Mouse (Mus musculus) large intestine, adult 2 months (tissue): ENCODE measurements at regions not wholly inside any gene's neighbourhood (a gene's known extent, or its start where the extent isn't known, plus 50 kb on each side); places are given as distances from the start of the nearest gene placed in this dataset.

Experiments used
- DNase-seq: peaks from one replicate; pipeline ENCODE4 v3.0.0-alpha.2; 2012; ENCODE audit warnings: low read depth, low spot score
- WGBS: fragments of 180-500 bp; shearing (Covaris S2); methylation state at CpG from one replicate; pipeline ENCODE4 v1.1.7; 2018; 5-methylcytosine and 5-hydroxymethylcytosine counted together

- no peak for DNase-seq
- WGBS = 85% methylated on average over 8 of the region's 8 CpGs
Observed at GRCm38 (mm10) chr8:8809349-8809748, 119.0 kb upstream of the Arglu1 start.

GRCm38 (mm10) chr8:8802761-8803340, 112.5 kb upstream of the Arglu1 start:
- no peak for DNase-seq
- WGBS = 72% methylated on average over 6 of the region's 6 CpGs

- WGBS = 62% methylated on average over 5 of the region's 5 CpGs
Observed at GRCm38 (mm10) chr8:8802317-8802716, 112.0 kb upstream of the Arglu1 start.

GRCm38 (mm10) chr8:8801578-8801977, 111.3 kb upstream of the Arglu1 start:
- no peak for DNase-seq
- 26% methylated on average over 5 of the region's 5 CpGs for WGBS

More at GRCm38 (mm10) chr8:8802317-8802716, 112.0 kb upstream of the Arglu1 start:
- DNase-seq = no peak

- WGBS = 67% methylated on average over 3 of the region's 3 CpGs
- no peak for DNase-seq
Observed at GRCm38 (mm10) chr8:8797521-8797920, 107.2 kb upstream of the Arglu1 start.

GRCm38 (mm10) chr8:8796951-8797350, 106.6 kb upstream of the Arglu1 start:
- DNase-seq = no peak
- WGBS = 21% methylated on average over 9 of the region's 9 CpGs

GRCm38 (mm10) chr8:8794711-8795110, 104.4 kb upstream of the Arglu1 start:
- DNase-seq = no peak
- 34% methylated on average over 6 of the region's 6 CpGs for WGBS

- WGBS = 87% methylated on average over 15 of the region's 15 CpGs
- no peak for DNase-seq
Observed at GRCm38 (mm10) chr8:8779931-8780330, 89.6 kb upstream of the Arglu1 start.

- WGBS = 56% methylated on average over 5 of the region's 5 CpGs
Observed at GRCm38 (mm10) chr8:8774496-8775015, 84.2 kb upstream of the Arglu1 start.

GRCm38 (mm10) chr8:8772424-8772823, 82.1 kb upstream of the Arglu1 start:
- DNase-seq = no peak
- 62% methylated on average over 5 of the region's 5 CpGs for WGBS

More at GRCm38 (mm10) chr8:8774496-8775015, 84.2 kb upstream of the Arglu1 start:
- DNase-seq = no peak

- WGBS = 82% methylated on average over 8 of the region's 8 CpGs
Observed at GRCm38 (mm10) chr8:8770397-8770796, 80.1 kb upstream of the Arglu1 start.

GRCm38 (mm10) chr8:8762354-8762753, 72.0 kb upstream of the Arglu1 start:
- 93% methylated on average over 12 of the region's 12 CpGs for WGBS
- no peak for DNase-seq

More at GRCm38 (mm10) chr8:8770397-8770796, 80.1 kb upstream of the Arglu1 start:
- DNase-seq = no peak

GRCm38 (mm10) chr8:8758283-8758682, 68.0 kb upstream of the Arglu1 start:
- no peak for DNase-seq
- WGBS = 58% methylated on average over 8 of the region's 8 CpGs

- WGBS = 88% methylated on average over 15 of the region's 15 CpGs
- no peak for DNase-seq
Observed at GRCm38 (mm10) chr8:8751208-8751607, 60.9 kb upstream of the Arglu1 start.

GRCm38 (mm10) chr8:8746691-8747090, 56.4 kb upstream of the Arglu1 start:
- no peak for DNase-seq
- WGBS = 81% methylated on average over 1 of the region's 1 CpGs

GRCm38 (mm10) chr8:8745615-8746285, 55.4 kb upstream of the Arglu1 start:
- no peak for DNase-seq
- WGBS = 78% methylated on average over 9 of the region's 9 CpGs
